Mouse (Mus musculus) forebrain, embryonic 14.5 days (tissue): ENCODE measurements around the gene Glt28d2. TPM values are rescaled to one million over a fixed set of nuclear protein-coding genes. Genes with fewer than 3 reads are reported as not detected.

Experiments used
- ATAC-seq: fragments of 200-750 bp; cut with Nextera tagmentation; 2 replicates; pipeline ENCODE4 v1.8.0; 2017; ENCODE audit warnings: mild to moderate bottlenecking, moderate library complexity
- DNase-seq: peaks from one replicate; pipeline ENCODE4 v3.0.0-alpha.2; 2015; ENCODE audit warnings: low spot score
- H3K27ac ChIP-seq: fragments of 300-500 bp; sonication (generic); 2 replicates; pipeline ENCODE4 v1.5.1; 2014; ENCODE audit warnings: low read depth, mild to moderate bottlenecking, control low read depth, low read length, moderate library complexity
- H3K27me3 ChIP-seq: fragments of 300-500 bp; sonication (generic); replicated peaks from 2 replicates; pipeline ENCODE4 v1.6.1; 2014; ENCODE audit warnings: low read length, control low read depth, mixed read lengths; ENCODE audit not compliant: control insufficient read depth, insufficient read depth
- H3K36me3 ChIP-seq: fragments of 300-500 bp; sonication (generic); 2 replicates; pipeline ENCODE4 v1.6.1; 2014; ENCODE audit warnings: low read length, control low read depth; ENCODE audit not compliant: control insufficient read depth, insufficient read depth
- H3K4me1 ChIP-seq: fragments of 300-500 bp; sonication (generic); 2 replicates; pipeline ENCODE4 v1.6.1; 2014; ENCODE audit warnings: antibody characterized with exemption, low read length, control low read depth; ENCODE audit not compliant: control insufficient read depth, insufficient read depth
- H3K4me2 ChIP-seq: fragments of 300-500 bp; sonication (generic); 2 replicates; pipeline ENCODE4 v1.6.1; 2014; ENCODE audit warnings: mild to moderate bottlenecking, control low read depth, low read length
- H3K4me3 ChIP-seq: fragments of 300-500 bp; sonication (generic); 2 replicates; pipeline ENCODE4 v1.5.1; 2014; ENCODE audit warnings: low read depth, low read length, control low read depth
- H3K9ac ChIP-seq: fragments of 300-500 bp; sonication (generic); 2 replicates; pipeline ENCODE4 v1.6.1; 2014; ENCODE audit warnings: mild to moderate bottlenecking, low read length, control low read depth, moderate library complexity
- H3K9me3 ChIP-seq: fragments of 300-500 bp; sonication (generic); replicated peaks from 2 replicates; pipeline ENCODE4 v1.6.1; 2016; ENCODE audit warnings: low read length, control low read depth, mixed read lengths; ENCODE audit not compliant: control insufficient read depth
- WGBS: fragments of 180-500 bp; shearing (Covaris S2); extraction: QIAGEN DNeasy Blood & Tissue Kit; methylation state at CpG from one replicate; pipeline ENCODE4 v1.1.7; 2014; 5-methylcytosine and 5-hydroxymethylcytosine counted together
- polyA plus RNA-seq: library from polyadenylated mRNA; unstranded; fragments of >200 nt; fragmentation: Nextera tagmentation; extraction: Ambion mirVana; gene quantifications from 2 replicates; pipeline ENCODE4 v1.2.1, GENCODE M21; 2014

Glt28d2 gene
- polyA plus RNA-seq = 0.57 and 0.72 TPM in 2 replicates

DNA sequence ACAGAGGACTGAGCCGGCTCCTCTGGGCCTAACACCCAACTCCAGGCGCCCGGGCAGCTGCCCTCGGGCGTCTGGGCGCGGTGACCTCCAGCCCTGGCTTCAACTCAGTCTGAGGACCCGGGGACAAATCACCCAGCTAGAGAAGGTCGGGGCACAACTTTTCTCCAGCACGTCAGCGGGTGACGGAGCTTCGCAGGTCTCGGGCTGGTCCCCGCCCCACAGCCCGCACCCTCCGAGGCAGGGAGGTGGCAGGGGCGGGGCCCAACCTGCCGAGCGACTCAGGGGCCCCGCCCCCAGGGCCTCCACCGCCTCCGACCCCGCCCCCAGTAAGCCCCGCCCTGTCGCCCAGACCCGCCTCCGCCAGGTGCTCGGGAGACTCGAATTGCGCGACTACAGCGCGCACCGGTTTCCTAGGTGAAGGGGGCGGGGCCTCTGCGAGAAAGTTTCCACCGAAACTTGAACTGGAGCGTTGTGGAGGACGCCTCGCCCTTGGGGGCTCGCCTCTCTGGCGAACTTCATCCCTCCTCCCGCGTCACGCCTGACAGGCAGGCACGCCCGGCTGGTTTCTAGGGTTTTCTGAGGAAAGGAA is at the start of gene Glt28d2, which contains the start of gene Gm37240:
Glt28d2 (minus strand) TSS at position 278 of the 589 bp plus-strand sequence.
Gm37240 (minus strand) TSS at position 280 of the 589 bp plus-strand sequence.
- no peak within 1 kb of the TSS for H3K27ac ChIP-seq
- peak within 1 kb of the TSS; percentile 98 for H3K4me2 ChIP-seq
- H3K9ac ChIP-seq = peak within 1 kb of the TSS; percentile 40
- ATAC-seq = peak; percentile 90
- H3K36me3 ChIP-seq = no peaks in the 10 kb centered on the region
- H3K27me3 ChIP-seq = peaks cover 15% of the 10 kb centered on the region
- peak; percentile 74 for DNase-seq
- H3K4me1 ChIP-seq = peaks cover 7% of the 10 kb centered on the region
- H3K9me3 ChIP-seq = no peaks in the 10 kb centered on the region
- peak within 1 kb of the TSS; percentile 52 for H3K4me3 ChIP-seq
- under 1% methylated on average over 48 of the region's 48 CpGs for WGBS

DNA sequence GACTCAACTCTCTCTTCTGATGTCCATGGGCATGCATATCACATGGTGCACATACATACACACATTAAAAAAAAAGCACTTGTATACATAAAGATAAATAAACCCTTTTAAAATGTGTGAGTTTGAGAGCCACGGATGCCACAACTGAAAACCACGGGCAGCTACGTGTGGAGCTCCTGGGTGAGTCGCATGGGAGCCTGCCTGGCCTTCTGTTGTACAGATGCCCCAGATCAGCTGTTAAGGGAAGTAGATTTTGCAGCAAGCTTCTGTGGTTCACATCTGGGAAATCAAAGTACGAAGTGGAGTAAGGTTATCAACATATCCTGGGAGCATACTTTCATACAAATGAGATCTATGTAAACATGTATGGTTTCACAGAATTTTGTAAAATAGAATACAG is 46.3 kb upstream of the Glt28d2 start:
- H3K27ac ChIP-seq = no peak overlapping the region

GRCm38 (mm10) chr3:85931859-85932258 is 44.5 kb upstream of the Glt28d2 start:
- DNase-seq (no peak), ATAC-seq (no peak)
- no peak overlapping the region for H3K4me2 ChIP-seq
- no peak overlapping the region for H3K9ac ChIP-seq
- H3K27ac ChIP-seq = no peak overlapping the region
- WGBS = 79% methylated on average over 6 of the region's 6 CpGs
- no peaks in the 10 kb centered on the region for H3K27me3 ChIP-seq
- H3K36me3 ChIP-seq = no peaks in the 10 kb centered on the region
- no peak overlapping the region for H3K4me3 ChIP-seq
- no peaks in the 10 kb centered on the region for H3K9me3 ChIP-seq
- H3K4me1 ChIP-seq = peaks cover 3% of the 10 kb centered on the region; the same call in 1 of the 2 replicates

More for the DNA sequence above, 46.3 kb upstream of the Glt28d2 start:
- Histone ChIP-seq H3K4me3 (no peak overlapping the region), H3K36me3 (no peaks in the 10 kb centered on the region), H3K4me1 (no peaks in the 10 kb centered on the region), H3K9ac (no peak overlapping the region), H3K4me2 (no peak overlapping the region), H3K9me3 (no peaks in the 10 kb centered on the region), H3K27me3 (no peaks in the 10 kb centered on the region)
- WGBS = 89% methylated on average over 5 of the region's 5 CpGs
- DNase-seq = no peak
- no peak for ATAC-seq

- no peaks in the 10 kb centered on the region for H3K36me3 ChIP-seq
- H3K27ac ChIP-seq = no peak overlapping the region
- DNase-seq = no peak
- H3K27me3 ChIP-seq = no peaks in the 10 kb centered on the region
- no peak overlapping the region for H3K4me2 ChIP-seq
- H3K4me1 ChIP-seq = peaks cover 3% of the 10 kb centered on the region; the same call in 1 of the 2 replicates
- 23% methylated on average over 11 of the region's 11 CpGs for WGBS
- H3K9ac ChIP-seq = no peak overlapping the region
- no peaks in the 10 kb centered on the region for H3K9me3 ChIP-seq
- H3K4me3 ChIP-seq = no peak overlapping the region
- no peak for ATAC-seq
These were observed 43.4 kb upstream of the Glt28d2 start for GRCm38 (mm10) chr3:85930671-85931255.

GRCm38 (mm10) chr3:85929711-85930110 is 42.4 kb upstream of the Glt28d2 start:
- no peak for DNase-seq
- ATAC-seq = no peak
- Histone ChIP-seq H3K4me3 (no peak overlapping the region), H3K4me1 (peaks cover 3% of the 10 kb centered on the region; the same call in 1 of the 2 replicates), H3K9me3 (no peaks in the 10 kb centered on the region), H3K9ac (no peak overlapping the region), H3K27me3 (no peaks in the 10 kb centered on the region), H3K36me3 (no peaks in the 10 kb centered on the region), H3K27ac (no peak overlapping the region), H3K4me2 (no peak overlapping the region)
- WGBS = 89% methylated on average over 5 of the region's 5 CpGs

- DNase-seq (peak; percentile 37), ATAC-seq (no peak)
- 72% methylated on average over 5 of the region's 5 CpGs for WGBS
- H3K9ac ChIP-seq = no peak overlapping the region
- no peaks in the 10 kb centered on the region for H3K27me3 ChIP-seq
- H3K36me3 ChIP-seq = no peaks in the 10 kb centered on the region
- H3K4me3 ChIP-seq = no peak overlapping the region
- H3K27ac ChIP-seq = no peak overlapping the region
- no peaks in the 10 kb centered on the region for H3K9me3 ChIP-seq
- peaks cover 3% of the 10 kb centered on the region; the same call in 1 of the 2 replicates for H3K4me1 ChIP-seq
- H3K4me2 ChIP-seq = no peak overlapping the region
These were observed 40.9 kb upstream of the Glt28d2 start for GRCm38 (mm10) chr3:85928140-85928611.

- Histone ChIP-seq H3K4me1 (peaks cover 3% of the 10 kb centered on the region; the same call in 1 of the 2 replicates), H3K9me3 (no peaks in the 10 kb centered on the region), H3K36me3 (no peaks in the 10 kb centered on the region), H3K4me3 (no peak overlapping the region), H3K27ac (no peak overlapping the region), H3K27me3 (no peaks in the 10 kb centered on the region), H3K9ac (no peak overlapping the region), H3K4me2 (no peak overlapping the region)
- 89% methylated on average over 9 of the region's 9 CpGs for WGBS
- ATAC-seq (no peak), DNase-seq (no peak)
These were observed 40.0 kb upstream of the Glt28d2 start for GRCm38 (mm10) chr3:85927296-85927695.

- peak; percentile 63; the same call in 1 of the 2 replicates for ATAC-seq
These were observed 36.9 kb upstream of the Glt28d2 start for GRCm38 (mm10) chr3:85923954-85924945.

More at GRCm38 (mm10) chr3:85923954-85924945, 36.9 kb upstream of the Glt28d2 start:
- DNase-seq = peak; percentile 85
- H3K27me3 ChIP-seq = no peaks in the 10 kb centered on the region
- no peaks in the 10 kb centered on the region for H3K36me3 ChIP-seq
- no peaks in the 10 kb centered on the region for H3K9me3 ChIP-seq
- H3K27ac ChIP-seq = no peak overlapping the region
- H3K4me3 ChIP-seq = no peak overlapping the region
- H3K4me1 ChIP-seq = peaks cover 3% of the 10 kb centered on the region; the same call in 1 of the 2 replicates
- no peak overlapping the region for H3K4me2 ChIP-seq
- H3K9ac ChIP-seq = 0 out of 2 replicates have a peak overlapping the region, but pooled peaks have one; percentile 10
- 46% methylated on average over 18 of the region's 18 CpGs for WGBS
